Mouse (Mus musculus): ENCODE measurements around the gene Gm9639. TPM values are rescaled to one million over a fixed set of nuclear protein-coding genes. Genes with fewer than 3 reads are reported as not detected.
"Not testable (repeated sequence)": the region's sequence is repeated elsewhere in the genome, so short reads cannot be mapped to it uniquely, and the experiment has no call there.

The Gm9639 gene
- polyA plus RNA-seq, 1 experiment from 2014 or later, result not detected

GRCm38 (mm10) chr10:77753448-77753847 is 41.4 kb downstream of the Gm9639 start:
- no peak overlapping the region for H3K4me3 ChIP-seq
- no peak overlapping the region for H3K4me2 ChIP-seq
- H3K4me1 ChIP-seq (replicated peaks), result no peaks in the 10 kb centered on the region
- H3K27ac ChIP-seq (ENCODE audit: poor library complexity, severe bottlenecking), result no peak overlapping the region
- H3K36me3 ChIP-seq, result no peaks in the 10 kb centered on the region
- 0 out of 2 replicates have a peak, but pooled peaks cover 6% of the 10 kb centered on the region for H3K27me3 ChIP-seq (replicated peaks)
- H3K9ac ChIP-seq, result no peak overlapping the region
- ATAC-seq (ENCODE audit: insufficient number of reproducible peaks, low FRiP score), result no peak
- H3K9me3 ChIP-seq (replicated peaks), result peaks cover under 1% of the 10 kb centered on the region; the same call in 1 of the 2 replicates

DNA sequence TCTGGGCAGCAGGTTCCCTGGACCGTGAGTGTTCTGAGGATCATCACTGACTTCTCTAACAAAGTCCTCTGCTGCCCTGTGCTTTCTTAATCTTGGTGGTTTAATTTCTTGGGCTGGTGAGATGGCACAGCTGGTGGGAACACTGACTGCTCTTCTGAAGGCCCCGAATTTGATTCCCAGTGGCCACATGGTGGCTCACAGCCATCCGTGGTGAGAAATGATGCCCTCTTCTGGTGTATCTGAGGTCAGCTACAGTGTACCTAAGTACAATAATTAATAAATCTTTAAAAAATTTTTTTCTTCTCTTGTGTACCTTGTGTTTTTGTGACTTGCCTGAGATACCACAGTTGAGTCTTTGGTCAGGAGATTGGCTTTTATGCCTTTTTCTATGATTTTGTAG is 42.6 kb downstream of the Gm9639 start:
- not testable (repeated sequence) for H3K4me2 ChIP-seq; H3K27ac ChIP-seq (ENCODE audit: poor library complexity, severe bottlenecking); H3K36me3 ChIP-seq; H3K27me3 ChIP-seq (replicated peaks); ATAC-seq (ENCODE audit: insufficient number of reproducible peaks, low FRiP score); H3K9ac ChIP-seq; H3K9me3 ChIP-seq (replicated peaks); H3K4me3 ChIP-seq; H3K4me1 ChIP-seq (replicated peaks)
- 58% methylated on average over 3 of the region's 3 CpGs for WGBS

DNA sequence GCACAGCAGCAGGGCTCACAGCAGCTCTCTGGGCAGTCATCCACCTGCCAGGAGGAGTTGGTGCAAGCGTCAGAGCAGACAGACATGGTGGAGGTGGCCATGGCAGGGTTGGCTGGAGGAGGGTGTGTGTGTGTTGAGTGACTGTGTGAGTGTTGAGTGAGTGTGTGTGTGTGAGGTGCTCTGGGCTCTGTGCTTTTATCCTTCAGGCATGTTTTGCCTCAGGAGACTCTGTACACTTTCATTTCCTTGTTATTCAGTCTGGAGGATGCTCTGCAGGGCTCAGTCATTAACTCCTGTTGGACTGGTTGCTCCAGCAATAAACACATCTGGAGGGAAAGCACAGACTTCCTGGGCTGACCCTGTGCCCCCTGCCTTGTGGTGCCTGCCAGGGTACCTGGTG is 43.6 kb downstream of the Gm9639 start, which contains the start of gene Gm9736:
TSS of gene Gm9736 (minus strand) at position 101 of the 400 bp plus-strand sequence.
- 33% methylated on average over 1 of the region's 1 CpGs for WGBS
- not testable (repeated sequence) for ATAC-seq (ENCODE audit: insufficient number of reproducible peaks, low FRiP score)

DNA sequence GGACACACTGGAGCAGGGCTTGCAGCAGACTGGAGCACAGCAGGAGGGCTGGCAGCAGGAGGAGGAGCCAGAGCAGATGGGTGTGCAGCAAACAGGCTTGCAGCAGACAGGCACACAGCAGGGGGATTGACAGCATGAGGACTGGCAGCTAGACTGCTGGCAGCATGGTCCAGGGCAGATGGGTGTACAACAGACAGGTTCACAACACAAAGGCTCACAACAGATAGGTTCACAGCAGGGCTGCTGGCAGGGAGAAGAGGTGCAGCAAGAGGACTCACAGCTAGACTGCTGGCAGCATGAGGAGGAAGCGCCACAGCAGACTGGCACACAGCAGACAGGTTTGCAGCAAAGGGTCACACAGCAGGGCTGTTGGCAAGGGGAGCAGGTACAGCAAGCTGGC is 44.2 kb downstream of the Gm9639 start:
- peaks cover 13% of the 10 kb centered on the region for H3K9me3 ChIP-seq (replicated peaks)
- H3K4me3 ChIP-seq; H3K4me2 ChIP-seq; H3K27ac ChIP-seq (ENCODE audit: poor library complexity, severe bottlenecking); H3K4me1 ChIP-seq (replicated peaks); H3K36me3 ChIP-seq; H3K27me3 ChIP-seq (replicated peaks); H3K9ac ChIP-seq; ATAC-seq (ENCODE audit: insufficient number of reproducible peaks, low FRiP score): not testable (repeated sequence)
- 67% methylated on average over 1 of the region's 1 CpGs for WGBS

More for the DNA sequence above, 43.6 kb downstream of the Gm9639 start, which contains the start of gene Gm9736:
- not testable (repeated sequence) for H3K27ac ChIP-seq (ENCODE audit: poor library complexity, severe bottlenecking); H3K27me3 ChIP-seq (replicated peaks); H3K4me1 ChIP-seq (replicated peaks); H3K36me3 ChIP-seq; H3K4me2 ChIP-seq; H3K9ac ChIP-seq; H3K4me3 ChIP-seq
- peaks cover 13% of the 10 kb centered on the region for H3K9me3 ChIP-seq (replicated peaks)

Other genes starting within 250 kb of the Gm9639 start
- 103 and 104 TPM in 2 replicates for gene Pttg1ip, start 213.4 kb downstream of the Gm9639 start, polyA plus RNA-seq (2016; fragmentation: Nextera tagmentation; extraction: Ambion mirVana)
- 177 and 184 TPM in 2 replicates for gene Sumo3, start 189.0 kb downstream of the Gm9639 start, polyA plus RNA-seq (2016; fragmentation: Nextera tagmentation; extraction: Ambion mirVana)
- 14.5 TPM in 1 of 2 replicates, not detected in the other for gene Gm49325, start 188.9 kb downstream of the Gm9639 start, polyA plus RNA-seq (2016; fragmentation: Nextera tagmentation; extraction: Ambion mirVana)
- 69.5 and 72.8 TPM in 2 replicates for gene Ube2g2, start 172.8 kb downstream of the Gm9639 start, polyA plus RNA-seq (2016; fragmentation: Nextera tagmentation; extraction: Ambion mirVana)
- gene Tspear, start 108.5 kb downstream of the Gm9639 start, polyA plus RNA-seq (2016; fragmentation: Nextera tagmentation; extraction: Ambion mirVana), result not detected in 2 replicates
- not detected in 2 replicates for gene Gm19402, start 104.3 kb downstream of the Gm9639 start, polyA plus RNA-seq (2016; fragmentation: Nextera tagmentation; extraction: Ambion mirVana)
- not detected in 2 replicates for gene Gm9508, start 97.8 kb downstream of the Gm9639 start, polyA plus RNA-seq (2016; fragmentation: Nextera tagmentation; extraction: Ambion mirVana)
- gene Gm10272, start 88.5 kb downstream of the Gm9639 start, polyA plus RNA-seq (2016; fragmentation: Nextera tagmentation; extraction: Ambion mirVana), result not detected in 2 replicates
- not detected in 2 replicates for gene Gm10024, start 83.6 kb downstream of the Gm9639 start, polyA plus RNA-seq (2016; fragmentation: Nextera tagmentation; extraction: Ambion mirVana)
- gene Gm10142, start 79.3 kb downstream of the Gm9639 start, polyA plus RNA-seq (2016; fragmentation: Nextera tagmentation; extraction: Ambion mirVana), result not detected in 2 replicates
- gene Krtap12-1, start 74.5 kb downstream of the Gm9639 start, polyA plus RNA-seq (2016; fragmentation: Nextera tagmentation; extraction: Ambion mirVana), result not detected in 2 replicates
- not detected in 2 replicates for gene Gm10100, start 68.6 kb downstream of the Gm9639 start, polyA plus RNA-seq (2016; fragmentation: Nextera tagmentation; extraction: Ambion mirVana)
- gene Gm18596, start 52.4 kb downstream of the Gm9639 start, polyA plus RNA-seq (2016; fragmentation: Nextera tagmentation; extraction: Ambion mirVana), result not detected in 2 replicates
- gene Gm9736, start 43.7 kb downstream of the Gm9639 start, polyA plus RNA-seq (2016; fragmentation: Nextera tagmentation; extraction: Ambion mirVana), result not detected in 2 replicates
- not detected in 2 replicates for gene Gm3233, start 35.4 kb downstream of the Gm9639 start, polyA plus RNA-seq (2016; fragmentation: Nextera tagmentation; extraction: Ambion mirVana)
- gene Gm3238, start 23.8 kb downstream of the Gm9639 start, polyA plus RNA-seq (2016; fragmentation: Nextera tagmentation; extraction: Ambion mirVana), result not detected in 2 replicates
- not detected in 2 replicates for gene Gm7138, start 18.1 kb downstream of the Gm9639 start, polyA plus RNA-seq (2016; fragmentation: Nextera tagmentation; extraction: Ambion mirVana)
- not detected in 2 replicates for gene Gm3250, start 12.5 kb downstream of the Gm9639 start, polyA plus RNA-seq (2016; fragmentation: Nextera tagmentation; extraction: Ambion mirVana)
- gene Gm7137, start 6.9 kb downstream of the Gm9639 start, polyA plus RNA-seq (2016; fragmentation: Nextera tagmentation; extraction: Ambion mirVana), result not detected in 2 replicates
- not detected in 2 replicates for gene Gm19668, start 4.1 kb upstream of the Gm9639 start, polyA plus RNA-seq (2016; fragmentation: Nextera tagmentation; extraction: Ambion mirVana)
- gene Gm9507, start 16.8 kb upstream of the Gm9639 start, polyA plus RNA-seq (2016; fragmentation: Nextera tagmentation; extraction: Ambion mirVana), result not detected in 2 replicates
- gene Gm2696, start 19.6 kb upstream of the Gm9639 start, polyA plus RNA-seq (2016; fragmentation: Nextera tagmentation; extraction: Ambion mirVana), result not detected in 2 replicates
- gene Krtap10-4, start 32.0 kb upstream of the Gm9639 start, polyA plus RNA-seq (2016; fragmentation: Nextera tagmentation; extraction: Ambion mirVana), result not detected in 2 replicates
- not detected in 2 replicates for gene Krtap10-10, start 40.9 kb upstream of the Gm9639 start, polyA plus RNA-seq (2016; fragmentation: Nextera tagmentation; extraction: Ambion mirVana)
- gene Gm36176, start 51.7 kb upstream of the Gm9639 start, polyA plus RNA-seq (2016; fragmentation: Nextera tagmentation; extraction: Ambion mirVana), result not detected in 2 replicates
- gene Gm10318, start 57.8 kb upstream of the Gm9639 start, polyA plus RNA-seq (2016; fragmentation: Nextera tagmentation; extraction: Ambion mirVana), result not detected in 2 replicates
- gene Gm3285, start 66.9 kb upstream of the Gm9639 start, polyA plus RNA-seq (2016; fragmentation: Nextera tagmentation; extraction: Ambion mirVana), result not detected in 2 replicates
- 1.9 and 2.1 TPM in 2 replicates for gene Lrrc3, start 107.5 kb upstream of the Gm9639 start, polyA plus RNA-seq (2016; fragmentation: Nextera tagmentation; extraction: Ambion mirVana)
- gene Trpm2, start 175.5 kb upstream of the Gm9639 start, polyA plus RNA-seq (2016; fragmentation: Nextera tagmentation; extraction: Ambion mirVana), result 0.19 and 0.32 TPM in 2 replicates
- gene 1810043G02Rik, start 183.4 kb upstream of the Gm9639 start, polyA plus RNA-seq (2016; fragmentation: Nextera tagmentation; extraction: Ambion mirVana), result 14.8 and 15.6 TPM in 2 replicates
- 220 and 226 TPM in 2 replicates for gene Pfkl, start 215.0 kb upstream of the Gm9639 start, polyA plus RNA-seq (2016; fragmentation: Nextera tagmentation; extraction: Ambion mirVana)
- not detected in 2 replicates for gene Dnmt3l, start 246.9 kb upstream of the Gm9639 start, polyA plus RNA-seq (2016; fragmentation: Nextera tagmentation; extraction: Ambion mirVana)
- gene Aire, start 248.5 kb upstream of the Gm9639 start, polyA plus RNA-seq (2016; fragmentation: Nextera tagmentation; extraction: Ambion mirVana), result 0.42 TPM in 1 of 2 replicates, not detected in the other